Mouse (Mus musculus) cerebellum, postnatal 25 days (tissue): ENCODE measurements around the gene Map4k4.

Source experiments
- DNase-seq, 2 experiments: peaks; one replicate each; pipeline ENCODE4 v3.0.0; 2021; ENCODE audit warnings: mixed read lengths in 2 of 2

Gene Map4k4

DNA sequence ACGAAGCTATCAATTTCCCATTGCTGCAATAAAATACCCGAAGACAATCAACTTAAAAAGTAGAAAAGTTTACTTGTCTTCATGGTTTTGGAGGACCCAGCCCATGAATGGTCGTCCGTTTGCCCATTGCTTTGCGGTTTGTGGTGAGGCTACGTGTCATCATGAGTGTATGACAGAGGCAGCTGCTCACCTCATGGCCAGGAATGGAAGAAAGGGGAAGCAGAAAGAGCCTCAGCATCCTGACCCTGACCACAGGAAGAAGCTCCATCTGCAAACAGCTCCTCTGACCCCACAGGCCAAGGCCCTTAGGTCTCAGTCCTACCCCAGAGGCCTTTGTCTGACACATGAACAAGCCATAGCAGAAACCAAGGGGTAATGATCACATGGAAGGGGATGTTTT, 150.4 kb downstream of the Map4k4 start:
- DNase-seq, result no peak

DNA sequence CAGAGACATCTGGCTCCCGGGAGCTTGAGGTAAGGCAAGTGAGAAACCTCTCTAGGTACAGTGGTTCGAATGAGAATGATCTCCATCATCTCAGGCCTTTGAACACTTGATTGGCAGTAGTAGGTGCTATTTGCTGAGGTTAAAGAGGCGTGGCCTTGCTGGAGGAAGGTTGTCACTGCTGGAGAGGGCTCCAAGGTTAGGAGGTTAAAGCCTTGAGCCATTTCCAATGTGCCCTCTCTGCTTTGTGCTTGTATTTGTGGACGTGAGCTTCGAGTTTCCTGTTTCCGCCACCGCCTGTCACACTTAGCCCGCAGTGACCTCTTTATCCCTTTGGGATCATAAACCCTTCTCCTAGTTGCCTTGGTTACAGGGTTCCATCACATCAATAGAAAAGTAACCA, 151.4 kb downstream of the Map4k4 start:
- no peak for DNase-seq

DNA sequence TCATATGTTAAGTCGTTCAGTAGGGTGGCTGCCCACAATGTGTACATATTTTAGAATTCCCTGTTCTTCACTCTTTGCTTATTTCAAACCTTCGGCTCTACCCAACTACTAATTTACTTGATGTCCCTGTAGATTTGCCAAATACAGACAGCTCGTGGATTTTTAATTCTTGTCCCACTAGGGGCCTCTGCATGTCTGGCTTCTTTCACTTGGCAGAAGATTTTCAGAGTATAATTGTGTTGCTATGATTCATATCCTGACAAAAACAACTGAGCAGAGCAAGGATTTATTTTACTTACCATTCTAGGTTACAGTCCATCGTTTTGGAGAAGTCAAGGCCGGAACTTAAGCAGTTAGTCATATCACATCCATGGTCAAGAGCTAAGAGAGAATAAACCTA, 152.4 kb downstream of the Map4k4 start:
- no peak for DNase-seq

DNA sequence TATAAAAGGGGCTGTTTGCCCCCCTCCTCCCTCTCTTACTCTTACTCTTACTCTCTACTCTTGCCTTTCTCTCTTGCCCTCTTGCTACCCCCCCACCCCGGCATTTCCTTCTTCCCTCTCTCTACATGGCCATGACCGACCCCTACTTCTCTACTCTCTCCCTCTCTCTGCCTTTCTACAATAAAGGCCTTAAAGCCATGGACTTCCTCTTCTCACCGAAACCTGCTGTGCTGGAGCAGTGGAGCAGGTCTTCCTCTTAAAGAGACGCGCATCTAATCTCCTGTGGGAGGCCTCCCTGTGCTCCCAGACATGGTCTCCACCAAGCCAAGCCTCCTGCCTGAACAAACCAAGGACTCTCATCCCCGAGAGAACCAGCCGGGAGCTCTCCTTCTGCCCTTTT, 154.3 kb downstream of the Map4k4 start:
- no peak for DNase-seq

DNA sequence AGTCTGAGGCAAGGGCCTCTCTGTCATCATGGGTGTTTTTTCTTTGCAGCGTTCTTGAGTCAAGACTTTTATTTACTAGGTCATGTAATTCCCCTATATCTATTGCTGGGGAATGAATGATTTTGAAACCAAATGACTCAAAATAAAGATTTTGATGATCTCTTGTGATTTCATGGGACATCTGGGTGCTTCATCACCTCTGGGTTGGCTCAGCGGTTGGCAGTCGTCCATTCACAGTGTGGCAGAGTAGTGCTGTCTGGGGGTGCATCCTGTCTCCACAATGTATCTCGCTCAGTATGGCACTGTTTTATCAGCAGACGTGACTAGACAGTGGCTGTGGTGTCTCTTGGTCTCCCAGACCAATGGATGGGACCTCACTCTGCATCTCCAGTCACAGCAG, 155.2 kb downstream of the Map4k4 start:
- no peak for DNase-seq

DNA sequence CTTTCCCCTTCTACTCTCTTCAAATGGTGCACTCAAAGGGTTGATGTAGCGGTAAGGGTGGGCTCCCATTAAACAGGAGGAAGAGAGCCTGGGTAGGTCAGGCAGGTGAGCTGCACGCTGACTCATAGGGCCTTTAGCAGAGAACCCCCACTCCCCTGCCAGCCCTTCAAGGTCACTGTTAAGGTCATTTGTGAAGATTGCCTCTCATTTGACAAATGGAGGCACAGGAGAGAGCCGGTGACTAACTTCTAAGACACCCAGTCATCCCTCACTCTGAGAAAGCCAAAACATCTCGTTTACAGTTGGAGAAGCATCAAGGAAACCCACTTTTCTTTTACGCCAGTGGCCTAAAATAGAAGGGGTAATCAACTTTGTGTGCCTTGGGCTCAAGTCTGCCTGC, 156.6 kb downstream of the Map4k4 start:
- no peak for DNase-seq

DNA sequence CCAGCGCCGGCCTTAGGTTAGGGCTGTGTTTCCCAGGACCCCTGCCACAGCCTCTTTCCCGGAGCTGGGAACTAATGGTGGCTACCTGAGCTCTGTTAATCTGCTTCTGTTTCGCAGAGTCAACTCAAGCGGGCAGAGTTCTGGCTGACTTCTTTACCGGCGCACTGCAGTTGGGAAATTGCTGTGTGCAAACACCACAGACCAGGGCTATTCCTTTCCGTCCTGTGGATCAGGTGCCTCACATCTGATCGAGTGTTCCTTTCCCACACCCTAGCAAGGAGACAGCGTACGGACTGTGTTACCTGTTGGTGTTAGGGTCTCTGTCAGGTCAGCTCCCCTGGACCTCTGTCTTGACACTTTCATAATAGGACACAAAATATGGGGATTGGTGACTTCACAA, 157.3 kb downstream of the Map4k4 start:
- DNase-seq, result no peak

DNA sequence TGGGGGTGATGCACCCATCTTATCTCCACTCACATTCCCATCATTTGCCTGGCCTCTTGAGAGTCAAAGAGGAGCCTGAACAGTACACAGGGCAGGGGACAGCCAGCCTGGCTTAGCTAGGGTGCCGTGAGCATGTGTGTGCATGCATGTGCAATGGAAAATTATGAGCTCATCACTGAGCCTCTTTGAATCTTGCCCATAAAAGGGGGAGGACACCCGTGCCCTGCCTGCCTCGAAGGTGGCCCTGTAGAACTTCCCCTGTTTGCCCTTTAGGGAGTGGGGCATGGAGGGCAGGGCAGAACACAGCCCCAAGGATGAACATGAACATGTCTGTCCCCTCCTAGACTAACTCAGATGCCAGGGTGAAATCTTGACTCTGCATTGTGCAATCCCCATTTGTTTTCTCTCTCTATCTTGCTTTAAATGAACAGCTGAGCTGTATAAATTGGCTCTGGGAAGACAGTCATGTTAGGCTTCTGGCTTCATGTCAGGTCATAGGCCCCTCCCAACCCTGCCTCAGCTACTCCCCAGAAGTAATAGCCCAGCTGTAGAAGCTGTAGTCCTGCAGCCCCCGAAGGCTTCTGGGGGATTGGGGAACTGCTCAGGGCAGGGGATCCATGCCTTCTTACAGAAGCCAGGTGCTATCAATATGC, 158.5 kb downstream of the Map4k4 start:
- DNase-seq, result no peak

DNA sequence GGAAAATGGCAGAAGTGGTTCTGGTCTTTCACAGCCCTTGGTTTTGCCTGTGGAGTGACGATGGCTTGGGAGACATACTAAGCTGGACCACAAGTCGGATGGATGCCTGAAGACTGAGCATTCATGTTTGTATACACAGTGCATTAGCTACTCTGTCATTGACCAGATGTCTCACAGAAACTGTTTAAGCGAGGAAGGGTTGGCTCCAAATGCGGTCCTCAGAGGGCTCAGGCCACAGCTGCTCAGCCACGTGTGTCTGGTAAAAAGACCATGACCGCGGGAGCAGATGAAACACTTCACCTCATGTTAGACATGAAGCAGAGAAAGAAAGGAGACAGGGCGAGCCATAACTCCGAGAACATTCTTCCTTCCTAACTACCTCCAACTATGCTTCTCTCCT, 160.6 kb downstream of the Map4k4 start:
- DNase-seq, result no peak

DNA sequence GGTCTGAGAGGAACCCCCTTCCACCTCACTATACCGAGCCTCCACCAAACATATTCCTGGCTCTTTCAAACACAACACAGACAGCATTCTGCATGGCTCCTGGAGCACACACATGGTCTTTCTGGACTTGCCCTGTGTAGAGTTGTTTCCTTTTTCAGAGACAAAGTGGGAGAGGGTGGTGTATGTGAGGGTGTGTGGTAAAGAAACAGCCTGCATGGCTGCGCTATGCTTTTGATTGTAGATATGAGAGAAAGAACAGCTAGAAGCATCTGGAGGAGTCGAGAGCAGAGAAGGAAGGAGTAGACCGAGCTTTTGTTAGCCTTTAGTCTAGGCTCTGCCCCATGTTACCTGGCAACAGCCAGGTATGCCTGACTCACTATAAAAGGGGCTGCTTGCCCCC, 162.7 kb downstream of the Map4k4 start:
- DNase-seq, result no peak

DNA sequence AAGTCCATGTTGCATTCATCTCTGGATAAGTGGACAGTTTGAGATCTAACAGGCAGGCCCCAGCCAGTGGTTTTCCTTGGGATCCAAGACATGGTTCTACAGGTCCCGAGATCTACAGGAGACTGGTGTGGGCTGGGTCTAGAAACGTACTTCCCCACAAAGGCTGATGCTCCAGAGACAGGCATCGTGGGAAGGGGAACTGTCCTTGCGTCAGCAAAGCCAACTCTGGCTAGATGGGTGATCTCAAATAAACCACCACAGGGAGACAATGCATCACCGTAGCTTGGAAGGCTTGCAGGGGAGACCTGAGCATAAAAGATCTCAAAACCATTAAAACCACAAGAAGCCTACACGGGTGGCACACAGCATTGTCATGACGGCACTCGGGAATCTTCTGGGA, 163.8 kb downstream of the Map4k4 start:
- no peak for DNase-seq

DNA sequence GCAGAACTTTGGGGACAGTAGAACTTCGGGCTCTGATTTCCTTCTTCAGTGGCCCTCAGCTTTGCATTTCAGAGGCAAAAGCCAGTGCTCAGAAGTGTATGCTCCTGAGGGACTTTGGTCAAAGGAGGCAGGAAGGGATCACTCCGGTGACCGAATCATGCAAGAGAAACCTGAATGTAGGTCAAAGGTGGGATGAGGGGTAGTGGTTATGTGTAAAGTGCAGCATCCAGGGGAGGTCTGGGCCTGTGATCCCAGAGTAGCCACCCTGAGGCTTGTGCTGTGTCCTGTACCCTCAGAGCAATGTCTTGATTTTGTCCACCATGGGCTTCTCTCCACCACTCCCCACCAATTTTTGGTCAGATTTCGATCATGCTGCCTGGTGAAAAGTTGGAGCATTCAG, 171.8 kb downstream of the Map4k4 start:
- DNase-seq, result no peak

DNA sequence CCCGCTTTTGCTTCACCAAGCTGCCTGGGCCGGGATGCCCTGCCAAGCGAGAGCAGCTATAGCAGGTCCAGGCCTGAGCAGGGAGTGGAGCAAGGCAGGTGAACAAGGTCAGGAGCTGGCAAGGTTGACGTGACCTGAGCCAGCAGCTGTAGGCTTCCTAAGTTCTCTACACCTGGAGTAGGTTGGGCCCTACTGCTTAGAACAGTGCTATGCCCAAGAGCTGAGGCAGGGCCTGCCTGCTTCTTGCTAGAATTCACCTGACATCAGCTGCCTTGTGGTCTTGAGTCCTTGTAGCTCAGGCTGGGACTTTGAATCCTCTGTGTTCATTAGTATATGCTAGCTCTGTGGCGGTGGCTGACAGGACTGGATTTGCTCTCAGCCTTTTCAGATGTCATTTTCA, 173.1 kb downstream of the Map4k4 start, which contains the start of gene Il1r2:
TSS of gene Il1r2 (plus strand) at position 301 of the 400 bp plus-strand sequence.
- DNase-seq, result no peak
